Mouse (Mus musculus): ENCODE measurements at regions not wholly inside any gene's neighbourhood (a gene's known extent, or its start where the extent isn't known, plus 50 kb on each side); places are given as distances from the start of the nearest gene placed in this dataset. TPM values are rescaled to one million over a fixed set of nuclear protein-coding genes. Genes with fewer than 3 reads are reported as not detected.
A peak's percentile ranks its signal among the peaks of the same experiment; 100 is the strongest.

- 74% methylated on average over 4 of the region's 4 CpGs for WGBS
- H3K4me3 ChIP-seq: no peak overlapping the region
- H3K4me1 ChIP-seq: peaks cover 15% of the 10 kb centered on the region; the same call in 1 of the 2 replicates
- H3K36me3 ChIP-seq (replicated peaks): no peaks in the 10 kb centered on the region
- DNase-seq (ENCODE audit: low spot score): peak; percentile 34
- no peaks in the 10 kb centered on the region for H3K27me3 ChIP-seq (replicated peaks; ENCODE audit: low read depth, poor library complexity, severe bottlenecking)
- H3K9me3 ChIP-seq: no peaks in the 10 kb centered on the region
- no peak overlapping the region for H3K27ac ChIP-seq (replicated peaks)
These were observed 52.2 kb upstream of the Cxxc4 start for GRCm38 (mm10) chr3:134184042-134184441.

Small RNA genes in the stretch of these regions (microRNA-seq; reads per million reads assigned to microRNA genes)
- not detected for gene Gm44361
